Mouse (Mus musculus): ENCODE measurements around the gene Eml1.

Gene Eml1

GRCm38 (mm10) chr12:108370596-108371428 is at the start of gene Eml1:
Gene Eml1 (plus strand): TSS chr12:108370957.
- DNase-seq = peak; percentile 34 to 75

GRCm38 (mm10) chr12:108326401-108326800 is 44.4 kb upstream of the Eml1 start:
- no peak for DNase-seq

DNA sequence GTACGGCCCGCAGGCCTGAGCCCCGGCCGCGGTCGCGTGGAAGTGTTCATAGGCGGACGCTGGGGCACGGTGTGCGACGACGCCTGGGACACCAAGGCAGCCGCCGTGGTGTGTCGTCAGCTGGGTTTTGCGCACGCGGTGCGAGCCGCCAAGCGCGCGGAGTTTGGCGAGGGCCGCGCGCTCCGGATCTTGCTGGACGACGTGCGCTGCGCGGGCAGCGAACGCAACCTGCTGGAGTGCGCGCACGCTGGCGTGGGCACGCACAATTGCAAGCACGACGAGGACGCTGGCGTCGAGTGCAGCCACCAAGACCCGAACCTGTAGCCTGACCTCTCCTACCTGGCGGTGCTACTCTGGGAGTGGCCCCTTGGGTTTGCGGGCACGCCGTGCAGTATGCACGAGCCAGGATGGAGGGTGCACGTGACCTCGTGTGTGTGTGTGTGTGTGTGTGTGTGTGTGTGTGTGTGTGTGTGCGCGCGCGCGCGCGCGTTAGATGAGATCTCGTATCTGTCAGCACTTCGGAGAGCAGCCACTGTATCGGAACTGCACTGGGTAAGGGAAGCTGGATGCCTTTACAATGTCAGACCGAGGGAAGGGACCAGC is 42.8 kb upstream of the Eml1 start:
- no peak for DNase-seq

- DNase-seq = peak; percentile 89 to 91
Measured at GRCm38 (mm10) chr12:108333056-108333455, 37.7 kb upstream of the Eml1 start.

DNA sequence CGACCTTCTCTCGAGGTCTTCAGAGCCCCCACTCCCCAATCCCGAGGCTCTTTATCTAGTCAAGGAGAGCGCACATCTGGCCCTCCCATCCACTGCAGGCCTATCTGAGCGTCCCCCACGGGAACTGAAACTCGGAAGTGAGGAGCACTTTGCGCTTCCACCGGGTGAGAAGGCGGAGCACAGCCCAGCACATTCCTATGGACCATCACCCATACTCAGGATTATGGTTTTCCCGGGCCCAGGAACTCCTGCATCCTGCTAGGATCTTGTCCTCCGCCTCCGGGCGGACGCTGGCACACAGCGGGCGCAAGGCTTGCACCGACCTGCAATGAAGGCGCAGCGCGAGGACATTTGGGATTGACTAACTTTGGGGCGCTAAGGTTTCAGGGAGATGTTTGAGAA is 37.3 kb upstream of the Eml1 start:
- peak in 1 of 2 experiments; percentile 32 for DNase-seq

- DNase-seq = peak; percentile 100
Measured at GRCm38 (mm10) chr12:108333895-108334445, 36.8 kb upstream of the Eml1 start, which contains the start of gene Cyp46a1. Gene Cyp46a1 (plus strand): TSS chr12:108334381.

- DNase-seq = no peak
Measured at GRCm38 (mm10) chr12:108334529-108334928, 36.2 kb upstream of the Eml1 start.

DNA sequence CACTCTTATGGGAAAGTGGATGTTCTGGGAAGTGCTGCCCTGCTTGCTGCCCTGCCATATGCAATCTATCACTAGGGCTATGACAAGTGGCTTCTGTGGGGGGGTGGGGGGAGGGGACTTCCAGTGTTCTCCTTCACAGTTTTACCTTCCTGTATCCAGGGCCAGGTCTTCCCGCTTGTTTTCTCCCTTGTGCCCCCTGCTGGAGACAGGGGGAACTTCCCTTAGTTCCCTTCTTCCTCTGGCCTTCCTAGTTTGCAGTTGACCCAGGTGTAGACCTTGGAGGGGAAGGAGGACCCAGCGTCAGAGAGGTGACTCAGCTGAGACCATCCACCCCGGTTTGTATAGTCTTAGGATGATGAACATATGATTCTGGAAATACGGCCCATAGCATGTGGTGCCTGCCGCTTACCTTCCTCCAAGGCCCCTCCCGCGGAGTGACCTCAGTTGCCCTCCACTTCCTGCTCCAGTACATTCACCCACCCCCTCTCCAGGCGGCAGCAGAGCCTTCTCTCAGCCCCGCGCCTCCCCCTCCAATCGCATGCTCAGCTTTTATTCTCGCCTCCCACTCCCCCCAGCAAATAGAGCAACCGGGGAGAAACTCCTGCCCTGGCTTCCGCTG is 32.1 kb upstream of the Eml1 start:
- peak; percentile 57 to 60 for DNase-seq

- DNase-seq = no peak
Measured at GRCm38 (mm10) chr12:108348151-108348550, 22.6 kb upstream of the Eml1 start.

GRCm38 (mm10) chr12:108349026-108349425 is 21.7 kb upstream of the Eml1 start:
- DNase-seq = no peak

GRCm38 (mm10) chr12:108350931-108351330 is 19.8 kb upstream of the Eml1 start:
- DNase-seq = no peak

- no peak for DNase-seq
Measured at GRCm38 (mm10) chr12:108352371-108353136, 18.2 kb upstream of the Eml1 start.

DNA sequence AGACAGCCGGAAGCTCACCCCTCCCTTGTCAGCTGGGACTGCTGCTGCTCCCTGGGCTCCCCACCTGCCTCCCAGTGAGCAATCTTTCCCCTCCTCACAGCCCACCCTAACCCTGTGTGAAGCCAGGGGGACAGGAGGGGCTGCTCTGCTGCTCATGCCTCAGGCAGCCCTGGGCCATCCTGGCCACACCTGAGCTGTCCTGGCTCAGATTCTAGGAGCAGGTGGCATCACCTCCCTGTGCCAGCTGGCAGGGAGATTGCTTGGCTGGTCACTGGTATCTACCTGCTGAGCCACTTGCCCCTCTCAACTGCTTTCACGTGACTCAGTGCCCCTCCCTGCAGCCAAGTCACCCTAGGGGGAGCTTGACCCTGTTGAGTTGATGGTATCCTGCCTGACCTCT is 16.5 kb upstream of the Eml1 start:
- no peak for DNase-seq

DNA sequence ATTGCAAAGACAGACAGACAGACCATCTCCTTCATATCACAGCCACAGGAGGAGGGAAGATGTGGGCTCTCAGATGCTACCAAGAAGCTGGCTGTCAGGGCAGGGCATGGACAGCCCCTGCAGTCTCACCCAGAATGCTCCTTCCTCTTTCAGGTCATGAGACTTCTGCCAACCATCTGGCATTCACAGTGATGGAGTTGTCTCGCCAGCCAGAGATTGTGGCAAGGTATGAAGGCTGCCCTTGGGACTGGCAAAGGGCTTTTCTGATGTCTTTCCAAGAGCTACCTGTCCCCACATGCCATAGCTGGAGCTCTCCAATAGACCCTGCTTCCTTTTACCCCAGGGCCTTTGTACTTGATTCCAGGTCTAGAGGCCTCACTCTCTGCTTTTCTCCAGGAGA is 15.5 kb upstream of the Eml1 start:
- DNase-seq = no peak

- no peak for DNase-seq
Measured at GRCm38 (mm10) chr12:108355986-108356385, 14.8 kb upstream of the Eml1 start.

DNA sequence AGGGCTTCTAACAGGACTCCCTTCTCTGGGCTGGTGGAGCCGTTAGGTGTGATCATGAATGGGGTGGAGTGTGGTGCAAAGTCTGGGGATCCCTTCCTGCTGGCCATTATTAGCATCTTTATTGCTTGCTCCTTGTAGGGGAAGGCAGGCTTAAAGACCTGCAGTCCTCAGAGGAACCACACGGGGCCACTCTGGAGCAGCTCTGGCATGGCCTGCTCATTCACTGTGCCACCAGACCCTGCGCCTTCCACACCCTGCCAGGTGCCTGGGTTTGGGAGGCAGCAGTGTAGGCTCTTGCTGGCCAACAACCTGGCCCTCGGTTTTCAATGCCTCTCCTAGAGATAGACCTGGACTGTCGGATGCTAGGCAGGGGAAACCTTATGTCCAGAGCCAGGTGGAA is 7.0 kb upstream of the Eml1 start:
- peak; percentile 84 to 91 for DNase-seq

GRCm38 (mm10) chr12:108365340-108365739 is 5.4 kb upstream of the Eml1 start:
- peak; percentile 64 to 83 for DNase-seq

DNA sequence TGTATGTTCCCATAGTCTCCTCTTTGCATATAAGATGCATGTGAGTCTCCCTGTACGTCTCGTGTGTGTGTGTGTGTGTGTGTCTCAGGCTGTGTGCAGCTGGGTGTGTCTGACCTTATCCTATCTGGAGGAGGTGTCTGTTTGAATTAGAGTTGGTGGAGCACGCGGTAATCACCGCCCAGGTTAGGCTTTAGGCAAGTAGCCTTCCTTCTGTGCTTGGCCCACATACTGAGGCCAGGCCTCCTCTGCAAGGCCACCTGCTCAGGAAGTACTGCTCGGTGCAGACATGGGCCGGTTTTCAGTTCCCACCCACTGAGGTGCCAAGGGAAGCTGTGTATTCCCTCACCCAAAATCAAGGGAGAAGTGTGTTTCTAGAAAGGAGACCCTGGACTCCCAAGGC is 4.9 kb upstream of the Eml1 start:
- no peak for DNase-seq

DNA sequence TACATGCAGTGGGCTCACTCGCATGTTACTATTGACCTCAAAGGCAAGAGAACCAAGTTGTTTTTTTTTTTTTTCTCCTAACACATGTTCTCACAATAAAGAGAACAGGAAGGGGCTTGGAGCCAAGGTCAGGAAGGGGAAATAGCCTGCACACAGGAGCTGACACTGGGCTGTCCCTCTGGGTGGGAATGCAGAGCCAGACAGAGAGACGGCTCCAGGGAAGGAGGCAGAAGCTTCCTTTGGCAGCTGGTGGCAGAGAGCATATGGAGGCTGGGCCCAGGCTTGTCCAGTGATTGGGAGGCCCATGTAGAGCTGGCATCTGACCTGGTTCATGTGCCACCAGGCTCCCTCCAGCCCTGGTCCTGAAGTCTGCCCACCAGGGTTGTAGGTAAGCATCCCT is 2.8 kb upstream of the Eml1 start:
- peak; percentile 56 to 76 for DNase-seq

GRCm38 (mm10) chr12:108368921-108369320 is 1.8 kb upstream of the Eml1 start:
- peak; percentile 17 to 48 for DNase-seq

- DNase-seq = peak; percentile 51 to 70
Measured at GRCm38 (mm10) chr12:108371429-108371765, 640 bp downstream of the Eml1 start.

DNA sequence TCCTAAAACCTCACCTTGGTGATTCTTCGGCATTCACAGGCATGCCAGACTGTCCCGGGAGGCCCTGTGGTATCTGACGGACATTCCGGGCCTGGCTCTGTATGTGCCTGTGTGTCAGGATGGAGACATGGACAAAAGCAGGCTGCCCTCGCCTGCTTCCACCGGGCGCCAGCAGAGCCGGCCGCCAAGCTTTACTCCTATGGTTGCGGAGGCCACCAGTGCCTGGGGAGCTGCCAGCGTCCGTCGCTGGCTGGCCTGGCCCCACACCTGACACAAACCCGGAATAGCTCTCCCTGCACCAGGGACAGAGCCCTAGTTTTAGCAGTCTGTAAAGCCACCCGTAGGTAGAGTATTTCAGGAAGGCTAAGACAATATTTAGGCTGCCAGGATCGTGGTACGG is 1.5 kb downstream of the Eml1 start:
- DNase-seq = no peak

DNA sequence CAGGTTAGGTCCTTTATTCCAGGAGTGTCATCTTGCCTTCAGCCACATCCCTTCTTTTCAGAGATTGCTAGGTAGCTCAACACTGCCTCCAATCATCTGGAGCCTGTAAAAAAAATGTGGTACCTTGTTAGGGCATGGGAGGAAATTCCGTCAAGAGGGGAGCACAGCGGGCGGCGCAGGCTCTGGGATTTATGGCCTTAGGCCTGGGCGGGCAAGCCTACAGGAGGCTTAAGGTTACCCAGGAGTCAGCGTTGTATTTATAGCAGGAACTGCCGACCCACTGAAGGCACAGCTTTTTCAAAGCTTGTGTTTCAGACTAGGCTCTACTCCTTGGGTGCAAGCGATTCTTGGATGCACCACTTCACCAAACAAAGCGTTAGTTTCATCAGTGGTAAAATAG is 2.9 kb downstream of the Eml1 start:
- no peak for DNase-seq

Measured in kidney, postnatal 25 days (tissue).